Mouse (Mus musculus) embryonic facial prominence, embryonic 14.5 days (tissue): ENCODE results near the gene 1600012H06Rik. TPM values are rescaled to one million over a fixed set of nuclear protein-coding genes. Genes with fewer than 3 reads are reported as not detected.
"Not testable (repeated sequence)": the region's sequence is repeated elsewhere in the genome, so short reads cannot be mapped to it uniquely, and the experiment has no call there.

Experiments
- ATAC-seq: fragments of 200-750 bp; cut with Nextera tagmentation; 2 replicates; pipeline ENCODE4 v1.8.0; 2017; ENCODE audit warnings: low read depth, moderate number of reproducible peaks, moderate TSS enrichment
- DNase-seq: peaks from one replicate; pipeline ENCODE4 v3.0.0-alpha.2; 2015; ENCODE audit warnings: low spot score
- H3K27ac ChIP-seq: fragments of 300-500 bp; sonication (generic); replicated peaks from 2 replicates; pipeline ENCODE4 v1.5.1; 2014; ENCODE audit warnings: low read depth, mild to moderate bottlenecking, low read length, moderate library complexity
- H3K27me3 ChIP-seq: fragments of 300-500 bp; sonication (generic); replicated peaks from 2 replicates; pipeline ENCODE4 v1.6.1; 2014; ENCODE audit warnings: low read length; ENCODE audit not compliant: control insufficient read depth, insufficient read depth
- H3K36me3 ChIP-seq: fragments of 300-500 bp; sonication (generic); 2 replicates; pipeline ENCODE4 v1.6.1; 2014; ENCODE audit warnings: low read length, mixed read lengths; ENCODE audit not compliant: control insufficient read depth, insufficient read depth
- H3K4me1 ChIP-seq: fragments of 300-500 bp; sonication (generic); 2 replicates; pipeline ENCODE4 v1.6.1; 2014; ENCODE audit warnings: antibody characterized with exemption, low read length; ENCODE audit not compliant: control insufficient read depth, insufficient read depth
- H3K4me2 ChIP-seq: fragments of 300-500 bp; sonication (generic); 2 replicates; pipeline ENCODE4 v1.6.1; 2014; ENCODE audit warnings: low read depth, mild to moderate bottlenecking, low read length, moderate library complexity, mixed read lengths
- H3K4me3 ChIP-seq: fragments of 300-500 bp; sonication (generic); 2 replicates; pipeline ENCODE4 v1.5.1; 2014; ENCODE audit warnings: low read depth, mild to moderate bottlenecking, low read length
- H3K9ac ChIP-seq: fragments of 300-500 bp; sonication (generic); 2 replicates; pipeline ENCODE4 v1.6.1; 2014; ENCODE audit warnings: low read depth, mild to moderate bottlenecking, low read length, moderate library complexity, mixed read lengths
- H3K9me3 ChIP-seq: fragments of 300-500 bp; sonication (generic); 2 replicates; pipeline ENCODE4 v1.6.1; 2016; ENCODE audit warnings: low read length; ENCODE audit not compliant: control insufficient read depth
- WGBS: fragments of 180-500 bp; shearing (Covaris S2); extraction: QIAGEN DNeasy Blood & Tissue Kit; methylation state at CpG from one replicate; pipeline ENCODE4 v1.1.7; 2014; 5-methylcytosine and 5-hydroxymethylcytosine counted together
- polyA plus RNA-seq: library from polyadenylated mRNA; unstranded; fragments of >200 nt; fragmentation: Nextera tagmentation; extraction: Ambion mirVana; gene quantifications from 2 replicates; pipeline ENCODE4 v1.2.1, GENCODE M21; 2014

1600012H06Rik gene
- polyA plus RNA-seq, 1 experiment from 2014 or later, result 45.9 TPM

DNA sequence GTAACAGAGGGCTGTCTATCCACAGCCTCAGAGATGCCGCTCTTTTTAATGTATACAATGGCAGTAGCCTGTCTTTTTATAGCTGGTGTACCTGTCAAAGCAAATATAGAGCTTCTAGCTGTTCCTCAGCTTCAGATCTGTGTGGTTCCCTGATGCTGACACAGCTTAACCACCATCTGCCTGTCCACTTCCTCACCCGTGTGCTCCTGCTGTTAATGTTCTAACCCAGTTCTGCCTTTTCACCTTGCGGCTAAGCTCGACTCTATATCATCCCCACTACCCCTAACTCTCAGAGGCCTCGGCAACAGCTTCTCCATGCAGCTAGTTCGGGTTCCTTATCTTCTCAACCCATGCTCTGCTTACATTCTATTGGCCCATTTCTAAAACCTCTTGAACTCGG, 12.3 kb upstream of the 1600012H06Rik start:
- H3K36me3 ChIP-seq, result no peaks in the 10 kb centered on the region
- 0 out of 2 replicates have a peak, but pooled peaks cover 3% of the 10 kb centered on the region for H3K9me3 ChIP-seq
- H3K27me3 ChIP-seq, result no peaks in the 10 kb centered on the region
- H3K27ac ChIP-seq, result no peak overlapping the region
- H3K4me2 ChIP-seq, result no peak overlapping the region
- no peaks in the 10 kb centered on the region for H3K4me1 ChIP-seq
- ATAC-seq (no peak), DNase-seq (no peak)
- 84% methylated on average over 7 of the region's 7 CpGs for WGBS
- H3K4me3 ChIP-seq, result no peak overlapping the region
- H3K9ac ChIP-seq, result no peak overlapping the region

- 85% methylated on average over 5 of the region's 5 CpGs for WGBS
These were observed 11.5 kb upstream of the 1600012H06Rik start for GRCm38 (mm10) chr17:14931469-14931868.

GRCm38 (mm10) chr17:14935280-14935679, 7.7 kb upstream of the 1600012H06Rik start:
- not testable (repeated sequence) for H3K27me3 ChIP-seq, H3K4me2 ChIP-seq, ATAC-seq, DNase-seq, H3K9ac ChIP-seq, H3K27ac ChIP-seq, H3K4me1 ChIP-seq, H3K4me3 ChIP-seq, H3K9me3 ChIP-seq, H3K36me3 ChIP-seq
- 83% methylated on average over 11 of the region's 14 CpGs for WGBS

More at GRCm38 (mm10) chr17:14931469-14931868, 11.5 kb upstream of the 1600012H06Rik start:
- no peaks in the 10 kb centered on the region for H3K27me3 ChIP-seq
- H3K27ac ChIP-seq, result no peak overlapping the region
- no peak overlapping the region for H3K4me3 ChIP-seq
- H3K9ac ChIP-seq, result no peak overlapping the region
- no peak for DNase-seq
- H3K9me3 ChIP-seq, result 0 out of 2 replicates have a peak, but pooled peaks cover 3% of the 10 kb centered on the region
- no peaks in the 10 kb centered on the region for H3K36me3 ChIP-seq
- H3K4me1 ChIP-seq, result no peaks in the 10 kb centered on the region
- H3K4me2 ChIP-seq, result no peak overlapping the region
- no peak for ATAC-seq

DNA sequence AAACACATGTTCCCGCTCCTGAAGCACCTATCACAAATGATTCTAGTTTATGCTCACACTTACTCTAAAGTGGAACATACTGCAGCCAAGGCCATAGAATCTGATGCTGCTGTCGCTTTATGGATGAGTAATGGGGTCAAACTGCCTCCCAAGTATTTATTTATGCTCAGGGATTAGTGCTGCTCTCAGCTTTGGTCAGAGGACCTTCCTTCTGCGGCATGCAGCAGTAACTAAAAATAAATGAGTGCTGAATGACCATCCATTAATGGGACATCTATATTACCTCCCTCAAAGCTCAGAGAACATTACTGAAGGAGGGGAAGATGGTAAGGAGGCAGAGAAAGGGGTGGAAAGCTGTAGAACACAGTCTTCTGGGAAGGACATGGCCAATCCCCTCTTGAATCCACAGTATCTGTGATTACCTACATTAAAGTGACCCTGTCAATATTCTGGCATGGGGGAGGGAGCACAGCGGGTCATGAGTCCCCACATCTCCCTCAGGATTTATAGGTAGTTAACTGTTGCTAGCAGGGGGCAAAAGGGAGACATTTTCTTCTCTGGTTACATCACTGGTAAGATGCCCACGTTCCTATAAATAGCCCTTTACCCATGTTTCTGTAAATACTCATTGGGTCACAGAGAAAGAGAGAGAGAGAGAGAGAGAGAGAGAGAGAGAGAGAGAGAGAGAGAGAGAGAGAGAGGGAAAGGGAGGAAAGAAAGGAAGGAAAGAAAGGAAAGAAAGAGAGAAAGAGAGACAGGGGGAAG, 7.0 kb upstream of the 1600012H06Rik start:
- no peak for DNase-seq
- no peak for ATAC-seq
- Histone ChIP-seq H3K4me2 (no peak overlapping the region), H3K27ac (no peak overlapping the region), H3K27me3 (no peaks in the 10 kb centered on the region), H3K36me3 (no peaks in the 10 kb centered on the region), H3K9me3 (no peaks in the 10 kb centered on the region), H3K9ac (no peak overlapping the region), H3K4me3 (no peak overlapping the region), H3K4me1 (no peaks in the 10 kb centered on the region)
- 70% methylated on average over 5 of the region's 5 CpGs for WGBS

DNA sequence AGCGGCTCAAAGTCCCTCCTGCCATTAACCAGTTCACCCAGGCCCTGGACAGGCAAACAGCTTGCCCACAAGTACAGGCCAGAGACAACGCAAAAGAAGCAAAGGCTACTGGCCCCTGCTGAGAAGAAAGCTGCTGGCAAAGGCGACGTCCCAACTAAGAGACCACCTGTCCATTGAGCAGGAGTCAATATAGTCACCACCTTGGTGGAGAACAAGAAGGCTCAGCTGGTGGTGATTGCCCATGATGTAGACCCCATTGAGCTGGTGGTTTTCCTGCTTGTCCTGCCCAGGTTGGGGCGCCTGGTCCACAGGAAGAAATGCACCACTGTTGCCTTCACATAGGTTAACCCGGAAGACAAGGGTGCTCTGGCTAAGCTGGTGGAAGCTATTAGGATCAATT, 803 bp upstream of the 1600012H06Rik start:
- DNase-seq, H3K4me1 ChIP-seq, ATAC-seq, H3K27me3 ChIP-seq, H3K9me3 ChIP-seq: not testable (repeated sequence)
- Histone ChIP-seq H3K27ac (0 out of 2 replicates have a peak overlapping the region, but pooled peaks have one; percentile 78), H3K36me3 (peaks cover 21% of the 10 kb centered on the region), H3K4me3 (peak overlapping the region; percentile 65), H3K9ac (peak overlapping the region; percentile 79; the same call in 1 of the 2 replicates), H3K4me2 (peak overlapping the region; percentile 72)
- 69% methylated on average over 6 of the region's 6 CpGs for WGBS

GRCm38 (mm10) chr17:14943729-14944059, 710 bp downstream of the 1600012H06Rik start:
- DNase-seq (peak; percentile 8), ATAC-seq (no peak; the same call in 1 of the 2 replicates)
- H3K27me3 ChIP-seq, result no peaks in the 10 kb centered on the region
- H3K4me2 ChIP-seq, result peak overlapping the region; percentile 72
- H3K27ac ChIP-seq, result peak overlapping the region; percentile 52; the same call in 1 of the 2 replicates
- WGBS, result 22% methylated on average over 16 of the region's 16 CpGs
- H3K4me3 ChIP-seq, result peak overlapping the region; percentile 65
- peak overlapping the region; percentile 79 for H3K9ac ChIP-seq
- H3K4me1 ChIP-seq, result peaks cover 9% of the 10 kb centered on the region
- peaks cover 34% of the 10 kb centered on the region for H3K36me3 ChIP-seq
- H3K9me3 ChIP-seq, result no peaks in the 10 kb centered on the region

GRCm38 (mm10) chr17:14944551-14944950, 1.6 kb downstream of the 1600012H06Rik start:
- DNase-seq (no peak), ATAC-seq (no peak)
- no peaks in the 10 kb centered on the region for H3K27me3 ChIP-seq
- 0 out of 2 replicates have a peak overlapping the region, but pooled peaks have one; percentile 65 for H3K4me3 ChIP-seq
- peak overlapping the region; percentile 72; the same call in 1 of the 2 replicates for H3K4me2 ChIP-seq
- no peak overlapping the region for H3K27ac ChIP-seq
- 96% methylated on average over 1 of the region's 1 CpGs for WGBS
- H3K9me3 ChIP-seq, result no peaks in the 10 kb centered on the region
- peaks cover 9% of the 10 kb centered on the region for H3K4me1 ChIP-seq
- no peak overlapping the region for H3K9ac ChIP-seq
- H3K36me3 ChIP-seq, result peaks cover 41% of the 10 kb centered on the region

DNA sequence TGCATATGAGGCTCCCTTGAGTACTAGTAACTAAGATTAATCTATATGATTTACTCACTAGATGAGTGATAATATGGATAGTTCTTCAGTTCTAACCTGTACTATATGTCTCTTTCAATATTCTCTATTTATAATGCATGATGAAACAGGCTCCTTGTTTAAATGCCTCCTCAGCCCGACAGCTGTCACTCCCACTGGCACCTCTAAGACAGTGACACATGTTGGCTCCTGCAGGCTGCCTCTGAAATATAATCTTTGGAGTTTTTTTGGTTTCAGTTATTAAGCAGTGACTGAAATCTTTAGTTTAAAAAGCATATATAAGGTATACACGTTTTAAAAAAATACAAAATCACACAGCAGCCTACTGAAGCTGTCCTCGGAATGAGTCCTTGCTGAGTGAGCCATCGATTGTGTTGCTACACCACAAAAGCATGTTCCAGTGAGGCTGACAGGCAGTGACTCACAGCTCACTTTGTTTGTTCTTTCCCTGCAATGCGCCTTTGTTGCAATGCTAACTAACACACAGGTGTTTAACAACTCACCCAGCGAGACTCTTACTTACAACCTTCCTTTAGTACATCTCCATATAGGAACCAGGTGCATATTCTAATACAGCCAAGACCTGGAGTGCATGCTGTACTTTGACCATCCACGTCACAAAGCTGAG, 6.3 kb downstream of the 1600012H06Rik start:
- DNase-seq, result no peak
- Histone ChIP-seq H3K4me1 (peaks cover 3% of the 10 kb centered on the region), H3K36me3 (peaks cover 85% of the 10 kb centered on the region), H3K27ac (no peak overlapping the region), H3K27me3 (no peaks in the 10 kb centered on the region), H3K4me3 (no peak overlapping the region), H3K9ac (no peak overlapping the region), H3K9me3 (no peaks in the 10 kb centered on the region), H3K4me2 (no peak overlapping the region)
- WGBS, result 85% methylated on average over 7 of the region's 7 CpGs
- ATAC-seq, result no peak
